Mouse (Mus musculus): ENCODE results near the gene Pclo.

GRCm38 (mm10) chr5:14807136-14807535, 292.4 kb downstream of the Pclo start:
- TF ChIP-seq CTCF (IDR thresholded peaks at IDR 0.05; ENCODE audit: extremely low read depth, insufficient read depth, low read length) = peak; percentile 64
- TF ChIP-seq POLR2A (IDR thresholded peaks at IDR 0.05; ENCODE audit: extremely low read depth, insufficient read depth, low read length) = no peak

Data from cortical plate, adult 2 months (tissue).